Mouse (Mus musculus): Measurements from ENCODE around the gene Vps18. TPM values are rescaled to one million over a fixed set of nuclear protein-coding genes. Genes with fewer than 3 reads are reported as not detected.
A peak's percentile ranks its signal among the peaks of the same experiment; 100 is the strongest.

Gene Vps18
- polyA plus RNA-seq, 1 experiment from 2014 or later, result 23.8 TPM

DNA sequence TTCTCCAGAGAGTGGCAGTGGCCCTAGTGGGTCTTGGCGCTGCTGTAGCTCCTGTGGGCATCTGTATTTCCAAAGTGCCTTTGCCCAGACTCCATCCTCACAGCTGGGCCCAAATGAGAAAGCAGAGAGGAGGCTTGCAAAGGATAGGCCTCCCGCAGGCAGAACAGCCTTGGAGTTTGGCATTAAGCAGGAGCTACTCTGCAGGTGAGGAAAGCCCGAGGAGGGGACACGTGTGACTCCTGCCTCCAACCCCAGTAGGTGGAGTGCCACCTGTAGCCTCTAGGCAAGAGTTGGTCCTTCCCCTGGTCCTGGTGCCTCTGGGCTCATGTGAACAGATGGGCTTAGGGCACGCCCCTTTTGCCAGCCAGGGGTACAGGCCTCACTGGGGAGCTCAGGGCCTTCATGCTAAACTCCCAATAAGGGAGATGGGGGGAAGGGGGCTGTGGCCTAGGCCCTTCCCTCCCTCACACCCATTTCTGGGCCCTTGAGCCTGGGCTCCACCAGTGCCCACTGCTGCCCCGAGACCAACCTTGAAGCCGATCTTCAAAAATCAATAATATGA, 46.5 kb downstream of the Vps18 start:
- peaks cover 25% of the 10 kb centered on the region for H3K27me3 ChIP-seq
- no peak overlapping the region for H3K4me2 ChIP-seq (replicated peaks)
- H3K9ac ChIP-seq, result no peak overlapping the region; the same call in 1 of the 2 replicates
- no peaks in the 10 kb centered on the region for H3K36me3 ChIP-seq
- H3K4me1 ChIP-seq, result peaks cover 4% of the 10 kb centered on the region; the same call in 1 of the 2 replicates
- H3K27ac ChIP-seq, result no peak overlapping the region
- ATAC-seq (ENCODE audit: insufficient number of reproducible peaks, insufficient read depth, low FRiP score, low TSS enrichment), result no peak
- H3K9me3 ChIP-seq, result no peaks in the 10 kb centered on the region
- H3K4me3 ChIP-seq, result no peak overlapping the region
- 63% methylated on average over 7 of the region's 7 CpGs for WGBS

DNA sequence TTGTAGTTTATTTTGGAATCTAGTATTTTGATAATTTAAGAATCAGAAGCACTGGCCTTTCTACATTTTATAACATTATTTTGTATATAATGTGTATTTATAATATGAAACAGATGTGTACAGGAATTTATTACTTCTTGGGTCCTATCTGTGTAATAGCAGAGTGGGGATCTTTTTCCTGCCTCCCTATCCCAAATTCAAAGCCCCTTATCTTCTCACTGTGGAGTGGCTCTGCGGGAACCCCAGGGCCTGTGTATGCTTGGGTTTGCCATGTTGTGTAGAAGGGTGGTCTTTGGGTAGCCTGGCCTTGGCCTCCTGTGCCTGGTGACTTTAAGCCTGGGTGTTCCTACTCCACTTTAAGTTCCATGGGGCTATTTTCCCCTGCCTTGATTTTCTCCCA, 47.0 kb downstream of the Vps18 start:
- H3K9me3 ChIP-seq, result no peaks in the 10 kb centered on the region

DNA sequence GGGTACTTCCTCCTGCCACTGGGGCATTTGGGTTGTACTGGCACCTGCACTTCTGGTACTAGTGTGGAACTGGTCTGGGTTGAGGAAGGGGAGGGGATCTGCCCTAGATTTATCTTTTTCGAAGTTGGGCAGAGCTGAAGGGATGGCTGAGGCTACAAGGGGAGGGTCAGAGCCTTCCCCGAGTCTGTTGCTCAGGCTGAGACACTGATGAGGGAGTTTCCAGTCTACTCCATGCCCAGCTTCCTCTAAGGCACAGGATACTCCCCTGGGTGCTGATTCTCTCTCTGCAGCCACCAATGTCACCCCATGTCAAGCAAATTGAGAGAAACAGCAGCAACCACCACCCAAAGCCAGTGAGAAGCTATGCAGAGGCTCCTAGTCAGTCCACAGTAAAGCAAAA, 47.5 kb downstream of the Vps18 start:
- no peak overlapping the region for H3K9ac ChIP-seq
- H3K4me2 ChIP-seq (replicated peaks), result no peak overlapping the region
- H3K4me1 ChIP-seq, result peaks cover 4% of the 10 kb centered on the region; the same call in 1 of the 2 replicates
- H3K9me3 ChIP-seq, result no peaks in the 10 kb centered on the region
- H3K36me3 ChIP-seq, result no peaks in the 10 kb centered on the region
- 66% methylated on average over 2 of the region's 2 CpGs for WGBS
- ATAC-seq (ENCODE audit: insufficient number of reproducible peaks, insufficient read depth, low FRiP score, low TSS enrichment), result no peak
- H3K4me3 ChIP-seq, result no peak overlapping the region
- H3K27ac ChIP-seq, result no peak overlapping the region
- H3K27me3 ChIP-seq, result peaks cover 16% of the 10 kb centered on the region

More for the DNA sequence above, 47.0 kb downstream of the Vps18 start:
- Histone ChIP-seq H3K27me3 (peaks cover 21% of the 10 kb centered on the region), H3K9ac (no peak overlapping the region), H3K4me3 (no peak overlapping the region), H3K4me1 (peaks cover 4% of the 10 kb centered on the region; the same call in 1 of the 2 replicates), H3K36me3 (no peaks in the 10 kb centered on the region), H3K4me2 (replicated peaks) (no peak overlapping the region), H3K27ac (no peak overlapping the region)
- ATAC-seq (ENCODE audit: insufficient number of reproducible peaks, insufficient read depth, low FRiP score, low TSS enrichment), result no peak
- 80% methylated on average over 1 of the region's 1 CpGs for WGBS

DNA sequence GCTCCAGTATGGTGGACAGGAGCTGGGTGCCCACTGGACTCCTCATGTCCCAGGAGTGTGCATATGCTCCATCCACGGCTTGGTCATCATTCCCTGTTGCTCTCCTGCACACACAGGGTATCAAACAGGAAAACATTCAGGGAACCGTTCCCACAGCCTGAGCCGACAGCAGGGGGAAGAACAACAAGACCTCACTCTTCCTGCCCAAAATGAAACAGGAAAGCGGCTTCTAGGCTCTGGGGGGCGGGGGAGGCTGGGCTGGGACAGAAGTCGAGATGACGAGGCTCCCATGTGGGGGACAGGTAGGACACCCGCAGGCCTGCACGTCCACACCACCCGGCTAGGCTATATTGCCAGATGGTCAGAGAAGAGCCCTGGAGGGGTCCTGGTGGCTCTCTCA, 47.9 kb downstream of the Vps18 start:
- no peak overlapping the region for H3K9ac ChIP-seq
- H3K9me3 ChIP-seq, result no peaks in the 10 kb centered on the region
- WGBS, result 64% methylated on average over 10 of the region's 10 CpGs
- ATAC-seq (ENCODE audit: insufficient number of reproducible peaks, insufficient read depth, low FRiP score, low TSS enrichment), result no peak
- peaks cover 12% of the 10 kb centered on the region for H3K27me3 ChIP-seq
- H3K4me1 ChIP-seq, result peaks cover 4% of the 10 kb centered on the region; the same call in 1 of the 2 replicates
- no peak overlapping the region for H3K27ac ChIP-seq
- H3K4me2 ChIP-seq (replicated peaks), result no peak overlapping the region
- H3K36me3 ChIP-seq, result no peaks in the 10 kb centered on the region
- no peak overlapping the region for H3K4me3 ChIP-seq

DNA sequence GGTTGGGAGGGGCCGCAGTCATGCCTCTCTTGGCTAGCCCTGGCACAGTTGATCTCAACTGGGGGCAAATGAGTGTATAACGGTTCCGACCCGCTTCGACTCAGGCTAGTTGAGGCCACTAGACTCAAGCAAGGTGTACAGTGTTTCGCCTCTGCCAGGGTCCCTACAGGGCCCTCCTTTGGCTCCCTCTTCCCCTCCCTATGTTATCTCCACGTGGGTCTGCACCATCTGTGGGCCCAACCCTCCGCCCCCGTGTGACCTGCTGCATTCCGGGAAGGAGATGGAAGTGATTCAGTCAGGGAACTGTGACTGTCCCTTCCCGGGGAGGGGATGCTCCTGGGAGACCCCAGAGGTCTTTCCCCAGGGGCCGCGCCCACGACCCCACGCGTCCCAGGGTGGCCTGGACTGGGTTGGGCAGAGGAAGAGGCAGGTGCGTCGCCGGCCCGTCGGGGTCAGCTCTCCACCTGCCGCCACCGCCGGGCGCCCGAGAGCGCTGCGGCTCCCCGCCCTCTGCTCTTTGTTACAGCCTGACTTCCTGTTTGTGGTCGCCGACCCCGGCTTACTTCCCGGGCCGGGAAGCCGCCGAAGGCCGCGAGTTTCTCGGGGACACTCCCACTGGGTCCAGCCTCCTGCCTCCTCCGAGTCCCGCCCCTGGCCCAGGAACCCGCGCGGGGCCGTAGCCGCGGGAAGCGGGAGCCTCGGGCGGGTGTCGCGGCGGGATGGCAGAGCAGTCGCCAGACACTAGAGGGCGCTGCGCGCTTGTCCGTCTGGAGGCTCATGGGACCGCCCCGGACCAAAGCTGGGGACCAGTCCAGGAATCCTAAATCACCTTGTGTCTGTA, 49.1 kb downstream of the Vps18 start:
- peaks cover 4% of the 10 kb centered on the region; the same call in 1 of the 2 replicates for H3K4me1 ChIP-seq
- peak overlapping the region; percentile 73 for H3K9ac ChIP-seq
- H3K4me2 ChIP-seq (replicated peaks), result peak overlapping the region; percentile 82
- no peaks in the 10 kb centered on the region for H3K9me3 ChIP-seq
- H3K4me3 ChIP-seq, result peak overlapping the region; percentile 55
- H3K36me3 ChIP-seq, result no peaks in the 10 kb centered on the region
- H3K27me3 ChIP-seq, result 0 out of 2 replicates have a peak, but pooled peaks cover 3% of the 10 kb centered on the region
- peak; percentile 71 for ATAC-seq (ENCODE audit: insufficient number of reproducible peaks, insufficient read depth, low FRiP score, low TSS enrichment)
- 9% methylated on average over 59 of the region's 60 CpGs for WGBS
- H3K27ac ChIP-seq, result peak overlapping the region; percentile 54; the same call in 1 of the 2 replicates

DNA sequence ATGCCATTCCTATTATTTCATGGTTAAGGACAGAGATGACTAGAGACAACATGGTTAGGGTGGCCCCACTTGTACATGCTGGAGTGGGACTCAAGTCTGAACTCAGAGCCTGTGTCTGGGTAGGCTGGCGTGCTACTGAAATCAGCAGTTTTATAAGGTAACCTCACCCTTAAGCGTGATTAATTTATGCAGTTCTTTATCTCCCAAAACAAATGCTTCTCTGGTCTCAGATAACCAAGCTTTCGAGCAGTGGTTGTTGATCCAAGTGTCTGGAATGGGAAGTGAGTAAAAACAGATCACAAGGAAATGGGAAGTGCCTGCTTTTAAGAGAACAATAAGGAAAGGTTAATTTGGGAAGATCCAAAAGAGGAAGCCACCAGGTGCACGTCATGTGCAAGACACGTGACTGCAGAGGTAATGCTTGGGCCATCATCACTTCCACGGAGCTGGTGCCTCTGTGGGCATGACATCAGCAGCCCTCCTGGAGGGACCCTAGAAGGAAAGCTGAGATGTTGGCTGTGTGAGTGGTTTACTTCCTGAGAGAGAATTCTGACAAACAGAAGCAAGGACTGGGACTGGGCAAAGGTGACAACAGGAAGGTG, 56.1 kb downstream of the Vps18 start:
- H3K9ac ChIP-seq, result no peak overlapping the region
- no peaks in the 10 kb centered on the region for H3K36me3 ChIP-seq
- 51% methylated on average over 6 of the region's 6 CpGs for WGBS
- no peaks in the 10 kb centered on the region for H3K9me3 ChIP-seq
- H3K4me3 ChIP-seq, result no peak overlapping the region
- no peak overlapping the region for H3K27ac ChIP-seq
- no peaks in the 10 kb centered on the region for H3K4me1 ChIP-seq
- ATAC-seq (ENCODE audit: insufficient number of reproducible peaks, insufficient read depth, low FRiP score, low TSS enrichment), result no peak
- no peaks in the 10 kb centered on the region for H3K27me3 ChIP-seq
- no peak overlapping the region for H3K4me2 ChIP-seq (replicated peaks)

Other genes with a start within 250 kb of the Vps18 start
- 54.3 and 55.0 TPM in 2 replicates for gene Knl1, start 241.6 kb upstream of the Vps18 start, polyA plus RNA-seq (2016; fragmentation: Nextera tagmentation; extraction: Ambion mirVana)
- 53.3 and 57.7 TPM in 2 replicates for gene Rad51, start 175.9 kb upstream of the Vps18 start, polyA plus RNA-seq (2016; fragmentation: Nextera tagmentation; extraction: Ambion mirVana)
- gene Rmdn3, start 131.7 kb upstream of the Vps18 start, polyA plus RNA-seq (2016; fragmentation: Nextera tagmentation; extraction: Ambion mirVana), result 41.9 and 42.3 TPM in 2 replicates
- gene Gchfr, start 121.0 kb upstream of the Vps18 start, polyA plus RNA-seq (2016; fragmentation: Nextera tagmentation; extraction: Ambion mirVana), result 4.7 and 5.2 TPM in 2 replicates
- 0.70 and 1.1 TPM in 2 replicates for gene Gm14137, start 114.2 kb upstream of the Vps18 start, polyA plus RNA-seq (2016; fragmentation: Nextera tagmentation; extraction: Ambion mirVana)
- gene Zfyve19, start 80.1 kb upstream of the Vps18 start, polyA plus RNA-seq (2016; fragmentation: Nextera tagmentation; extraction: Ambion mirVana), result 57.0 and 58.2 TPM in 2 replicates
- gene Dnajc17, start 79.9 kb upstream of the Vps18 start, polyA plus RNA-seq (2016; fragmentation: Nextera tagmentation; extraction: Ambion mirVana), result 26.5 and 27.5 TPM in 2 replicates
- gene Ppp1r14d, start 58.8 kb upstream of the Vps18 start, polyA plus RNA-seq (2016; fragmentation: Nextera tagmentation; extraction: Ambion mirVana), result 0.28 TPM in 1 of 2 replicates, not detected in the other
- 8.8 and 10.6 TPM in 2 replicates for gene Spint1, start 51.4 kb upstream of the Vps18 start, polyA plus RNA-seq (2016; fragmentation: Nextera tagmentation; extraction: Ambion mirVana)
- 5.7 and 6.9 TPM in 2 replicates for gene Rhov, start 17.5 kb upstream of the Vps18 start, polyA plus RNA-seq (2016; fragmentation: Nextera tagmentation; extraction: Ambion mirVana)
- gene Dll4, start 37.0 kb downstream of the Vps18 start, polyA plus RNA-seq (2016; fragmentation: Nextera tagmentation; extraction: Ambion mirVana), result 5.1 and 5.7 TPM in 2 replicates
- gene Chac1, start 62.5 kb downstream of the Vps18 start, polyA plus RNA-seq (2016; fragmentation: Nextera tagmentation; extraction: Ambion mirVana), result 0.79 and 1.0 TPM in 2 replicates
- 4.7 and 4.9 TPM in 2 replicates for gene Ino80, start 188.9 kb downstream of the Vps18 start, polyA plus RNA-seq (2016; fragmentation: Nextera tagmentation; extraction: Ambion mirVana)